Mouse (Mus musculus): ENCODE measurements around the gene Aldoc. TPM values are rescaled to one million over a fixed set of nuclear protein-coding genes. Genes with fewer than 3 reads are reported as not detected.

Aldoc gene
- 13.5 and 30.0 TPM in 2 replicates for polyA plus RNA-seq (2012; rRNA removed; ENCODE audit: low replicate concordance)

DNA sequence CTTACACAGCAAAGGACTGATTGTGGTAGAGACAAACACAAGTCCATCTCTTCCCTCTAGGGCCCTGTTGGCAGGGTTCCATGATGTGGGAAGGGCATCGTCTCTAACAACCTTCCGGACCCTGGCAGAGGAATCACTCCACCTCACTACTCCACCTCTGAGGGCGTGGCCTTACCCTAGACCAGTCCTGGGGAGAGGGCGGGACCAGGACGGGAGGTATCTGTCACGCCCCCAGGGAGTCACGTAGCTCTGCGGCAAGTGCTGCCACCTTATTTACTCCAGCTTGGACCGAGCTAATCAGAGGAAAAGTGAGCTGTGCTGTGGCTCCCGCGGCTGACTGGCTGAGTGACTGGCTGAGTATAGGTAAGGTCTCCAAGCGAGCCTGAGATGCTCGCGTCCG is at the start of gene Aldoc:
Aldoc (plus strand) TSS at position 109 of the 400 bp plus-strand sequence.

DNA sequence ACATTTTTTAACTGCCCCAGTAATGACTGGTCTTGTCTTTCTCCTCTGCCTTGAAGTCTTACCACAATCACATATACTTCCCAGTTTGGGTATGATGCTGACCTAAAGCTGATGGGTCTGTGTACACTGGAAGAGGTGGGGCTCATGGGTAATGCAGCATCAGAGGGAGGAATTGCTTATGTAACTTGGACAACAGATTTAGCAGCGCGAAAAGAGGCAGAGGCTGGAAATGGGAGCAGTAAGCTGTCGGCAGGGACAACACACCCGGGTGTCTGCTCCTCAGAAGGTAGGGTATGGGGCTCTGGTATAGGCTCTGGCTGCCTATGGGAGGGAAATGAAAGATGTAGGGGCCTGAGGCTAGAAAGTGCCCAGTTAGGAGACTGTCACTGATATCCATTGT is 32.1 kb upstream of the Aldoc start, which contains the start of gene BC030499:
BC030499 (plus strand) TSS at position 188 of the 400 bp plus-strand sequence.

DNA sequence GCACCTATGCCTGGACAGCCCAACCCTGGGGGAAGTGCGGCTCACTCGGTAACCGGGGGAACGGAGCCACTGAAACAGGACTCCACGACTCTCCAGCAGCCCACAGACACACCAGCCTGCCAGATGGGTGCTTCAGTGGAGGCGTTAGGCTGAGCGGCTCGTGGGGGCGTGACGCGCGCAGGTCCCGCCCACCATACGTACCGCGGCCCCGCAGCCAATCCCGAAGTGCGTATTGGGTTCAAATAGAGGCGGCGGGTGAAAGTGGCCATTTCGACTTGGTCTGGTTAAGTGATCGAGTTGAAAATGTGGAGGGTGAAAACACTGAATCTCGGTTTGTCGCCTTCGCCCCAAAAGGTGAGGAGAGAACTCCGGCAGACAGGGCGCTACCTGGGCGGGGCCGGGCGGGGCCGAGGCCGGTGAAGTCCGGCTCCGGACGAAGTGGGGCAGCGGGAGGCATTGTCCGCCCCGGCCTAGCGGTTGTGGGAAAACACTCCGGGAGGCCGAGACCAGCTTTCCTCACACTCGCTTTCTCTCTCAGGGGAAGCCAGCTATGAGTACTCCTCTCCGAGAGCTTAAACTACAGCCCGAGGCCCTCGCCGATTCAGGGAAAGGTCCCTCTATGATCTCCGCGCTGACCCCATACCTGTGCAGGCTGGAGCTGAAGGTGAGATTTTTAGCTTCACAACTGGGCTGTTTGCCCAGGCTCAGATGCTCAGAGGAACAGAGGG is 21.2 kb upstream of the Aldoc start, which contains the start of gene Spag5:
Spag5 (plus strand) TSS at position 173 of the 728 bp plus-strand sequence.

DNA sequence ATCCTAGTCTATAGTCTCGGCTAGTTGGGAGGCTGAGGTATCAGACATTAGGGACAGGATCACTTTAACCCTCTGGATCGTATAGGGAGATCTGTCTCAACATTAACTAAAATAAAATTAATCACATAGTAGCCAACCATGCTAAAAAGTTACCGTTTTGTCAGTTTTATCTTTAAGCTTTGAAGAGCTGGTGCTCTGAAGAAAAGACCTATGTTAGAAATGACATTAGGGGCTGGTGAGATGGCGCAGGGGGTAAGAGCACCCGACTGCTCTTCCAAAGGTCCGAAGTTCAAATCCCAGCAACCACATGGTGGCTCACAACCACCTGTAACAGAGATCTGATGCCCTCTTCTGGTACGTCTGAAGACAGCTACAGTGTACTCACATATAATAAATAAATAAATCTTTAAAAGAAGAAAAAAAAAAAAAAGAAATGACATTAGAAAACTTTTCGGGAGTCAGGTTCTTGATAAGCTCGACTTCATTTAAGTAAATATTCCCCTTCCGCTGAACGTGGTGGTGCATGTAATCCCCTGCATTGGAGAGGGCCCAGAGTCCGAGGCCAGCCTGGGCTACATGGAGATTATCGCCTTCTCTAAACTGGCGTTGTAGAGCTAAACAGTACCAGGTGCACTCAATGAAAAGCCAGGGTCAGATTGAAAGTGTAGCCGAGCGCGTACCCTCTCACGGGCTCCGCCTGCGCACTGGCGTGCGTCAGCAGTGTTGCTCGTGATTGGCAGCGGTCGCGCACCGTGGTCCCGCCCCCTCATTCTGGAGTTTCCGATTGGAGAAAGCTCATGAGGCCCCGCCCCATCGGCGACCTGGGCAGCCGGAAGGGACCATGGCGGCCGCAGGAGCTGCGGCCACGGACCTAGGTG is 5.1 kb downstream of the Aldoc start, which contains the start of gene Pigs:
Pigs (plus strand) TSS at position 782 of the 878 bp plus-strand sequence.

DNA sequence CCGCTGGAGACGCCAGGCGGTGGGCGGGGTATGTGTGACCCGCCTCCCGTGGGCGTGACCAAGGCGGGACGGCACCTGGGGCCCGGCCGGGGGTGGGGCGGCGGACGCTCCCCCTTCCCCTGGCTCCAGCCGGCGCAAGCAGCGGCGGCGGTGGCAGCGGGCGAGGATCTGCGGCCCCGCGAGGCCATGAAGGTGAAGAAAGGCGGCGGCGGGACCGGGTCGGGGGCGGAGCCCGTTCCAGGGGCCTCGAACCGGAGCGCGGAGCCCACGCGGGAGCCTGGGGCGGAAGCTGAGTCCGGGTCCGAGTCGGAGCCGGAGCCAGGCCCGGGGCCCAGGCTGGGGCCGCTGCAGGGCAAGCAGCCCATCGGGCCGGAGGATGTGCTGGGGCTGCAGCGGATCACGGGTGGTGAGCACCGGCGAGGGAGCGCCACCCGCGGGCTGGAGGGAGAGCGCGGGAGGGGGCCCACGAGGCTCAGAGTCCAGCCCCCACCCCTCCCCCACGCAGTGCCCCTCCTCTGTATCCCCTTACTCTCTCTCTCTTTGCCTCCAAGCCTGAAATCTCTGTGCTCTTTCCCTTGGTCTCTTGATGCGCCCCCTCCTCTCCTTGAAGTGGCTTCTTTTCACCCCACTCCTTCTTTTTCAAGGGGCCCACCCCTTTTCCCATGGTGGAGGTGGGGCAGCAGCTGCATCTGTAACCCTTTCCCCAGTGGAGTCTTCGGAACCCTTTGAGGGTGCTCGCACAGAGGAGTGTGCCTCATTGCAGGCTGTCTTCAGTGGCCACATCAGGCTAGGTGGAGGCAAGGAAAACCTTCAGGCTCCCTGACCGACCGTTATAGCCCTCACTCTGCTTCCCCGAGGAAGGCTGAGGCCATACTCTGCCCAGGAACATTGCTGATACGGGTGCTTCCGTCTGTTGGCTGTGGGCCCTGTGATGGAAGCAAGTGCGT is 20.9 kb downstream of the Aldoc start, which contains the start of gene Unc119:
Unc119 (plus strand) TSS at position 102 of the 947 bp plus-strand sequence.

Other genes starting within 250 kb of the Aldoc start
- 18.0 and 20.9 TPM in 2 replicates for gene Eral1, start 242.6 kb upstream of the Aldoc start, polyA plus RNA-seq (2012; rRNA removed; ENCODE audit: low replicate concordance)
- 16.0 and 18.4 TPM in 2 replicates for gene Fam222b, start 228.3 kb upstream of the Aldoc start, polyA plus RNA-seq (2012; rRNA removed; ENCODE audit: low replicate concordance)
- gene Traf4, start 157.4 kb upstream of the Aldoc start, polyA plus RNA-seq (2012; rRNA removed; ENCODE audit: low replicate concordance) = 110 and 140 TPM in 2 replicates
- gene Nek8, start 146.3 kb upstream of the Aldoc start, polyA plus RNA-seq (2012; rRNA removed; ENCODE audit: low replicate concordance) = 4.4 and 8.1 TPM in 2 replicates
- 13.9 and 16.6 TPM in 2 replicates for gene Tlcd1, start 146.3 kb upstream of the Aldoc start, polyA plus RNA-seq (2012; rRNA removed; ENCODE audit: low replicate concordance)
- 21.1 and 31.3 TPM in 2 replicates for gene Rpl23a, start 139.4 kb upstream of the Aldoc start, polyA plus RNA-seq (2012; rRNA removed; ENCODE audit: low replicate concordance)
- 16.4 and 23.3 TPM in 2 replicates for gene Rab34, start 134.5 kb upstream of the Aldoc start, polyA plus RNA-seq (2012; rRNA removed; ENCODE audit: low replicate concordance)
- gene Proca1, start 129.6 kb upstream of the Aldoc start, polyA plus RNA-seq (2012; rRNA removed; ENCODE audit: low replicate concordance) = 0.08 TPM in 1 of 2 replicates, not detected in the other
- 59.0 and 80.1 TPM in 2 replicates for gene Sdf2, start 77.2 kb upstream of the Aldoc start, polyA plus RNA-seq (2012; rRNA removed; ENCODE audit: low replicate concordance)
- gene Supt6, start 77.0 kb upstream of the Aldoc start, polyA plus RNA-seq (2012; rRNA removed; ENCODE audit: low replicate concordance) = 26.9 and 28.7 TPM in 2 replicates
- 62.4 and 65.4 TPM in 2 replicates for gene 2610507B11Rik, start 61.2 kb upstream of the Aldoc start, polyA plus RNA-seq (2012; rRNA removed; ENCODE audit: low replicate concordance)
- gene BC030499, start 32.1 kb upstream of the Aldoc start, polyA plus RNA-seq (2012; rRNA removed; ENCODE audit: low replicate concordance) = 0.12 and 0.16 TPM in 2 replicates
- 7.9 and 16.4 TPM in 2 replicates for gene Spag5, start 21.4 kb upstream of the Aldoc start, polyA plus RNA-seq (2012; rRNA removed; ENCODE audit: low replicate concordance)
- gene Pigs, start 5.4 kb downstream of the Aldoc start, polyA plus RNA-seq (2012; rRNA removed; ENCODE audit: low replicate concordance) = 90.6 and 95.6 TPM in 2 replicates
- 15.2 and 20.6 TPM in 2 replicates for gene Unc119, start 20.5 kb downstream of the Aldoc start, polyA plus RNA-seq (2012; rRNA removed; ENCODE audit: low replicate concordance)
- not detected in 2 replicates for gene Foxn1, start 63.6 kb downstream of the Aldoc start, polyA plus RNA-seq (2012; rRNA removed; ENCODE audit: low replicate concordance)
- gene Slc13a2, start 99.2 kb downstream of the Aldoc start, polyA plus RNA-seq (2012; rRNA removed; ENCODE audit: low replicate concordance) = 12.7 and 401 TPM in 2 replicates
- 455 and 700 TPM in 2 replicates for gene Slc46a1, start 142.7 kb downstream of the Aldoc start, polyA plus RNA-seq (2012; rRNA removed; ENCODE audit: low replicate concordance)
- 0.36 and 0.68 TPM in 2 replicates for gene Sarm1, start 174.8 kb downstream of the Aldoc start, polyA plus RNA-seq (2012; rRNA removed; ENCODE audit: low replicate concordance)
- 1.8 and 2.6 TPM in 2 replicates for gene Vtn, start 176.1 kb downstream of the Aldoc start, polyA plus RNA-seq (2012; rRNA removed; ENCODE audit: low replicate concordance)
- not detected in 2 replicates for gene Sebox, start 180.5 kb downstream of the Aldoc start, polyA plus RNA-seq (2012; rRNA removed; ENCODE audit: low replicate concordance)
- 4.4 and 5.1 TPM in 2 replicates for gene Tmem199, start 189.2 kb downstream of the Aldoc start, polyA plus RNA-seq (2012; rRNA removed; ENCODE audit: low replicate concordance)
- gene Poldip2, start 189.2 kb downstream of the Aldoc start, polyA plus RNA-seq (2012; rRNA removed; ENCODE audit: low replicate concordance) = 21.7 and 26.2 TPM in 2 replicates
- 34.4 and 36.2 TPM in 2 replicates for gene Tnfaip1, start 213.4 kb downstream of the Aldoc start, polyA plus RNA-seq (2012; rRNA removed; ENCODE audit: low replicate concordance)
- 113 and 115 TPM in 2 replicates for gene Ift20, start 213.4 kb downstream of the Aldoc start, polyA plus RNA-seq (2012; rRNA removed; ENCODE audit: low replicate concordance)
- 29.6 and 51.8 TPM in 2 replicates for gene Tmem97, start 227.8 kb downstream of the Aldoc start, polyA plus RNA-seq (2012; rRNA removed; ENCODE audit: low replicate concordance)